Comparison of ENCODE assay signal across 12 mouse cellular contexts in the genomic region with DNA sequence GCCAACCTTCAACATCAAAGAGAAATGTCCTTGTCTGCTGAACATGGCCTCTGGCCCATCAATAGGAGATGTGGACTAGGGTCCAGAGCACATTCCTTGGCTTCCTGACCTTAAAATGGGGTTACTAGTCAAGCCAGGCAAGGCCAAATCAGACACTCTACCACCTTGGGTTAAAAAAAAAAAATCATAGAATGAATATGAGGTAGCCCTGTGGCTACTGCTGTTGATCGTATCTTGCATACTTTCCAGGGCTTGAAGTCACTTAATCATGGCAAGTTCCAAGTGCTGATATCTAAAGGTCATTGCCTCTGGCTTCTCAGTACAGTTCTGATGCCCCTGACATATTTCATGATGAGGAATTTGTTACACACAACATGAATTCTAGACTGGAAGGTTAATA.
"Had no signal": no experiment of that assay in that cellular context is flagged by ENCODE, and none has a peak within 500 bp of the region (broad histone marks: within the 10 kb centered on the region; RNA-seq: fewer than 3 reads in every experiment).

No protein-coding gene starts in this region.

- H3K36me3 ChIP-seq: kidney, embryonic 15.5 days; limb, embryonic 13.5 days; midbrain, embryonic 10.5 days; neural tube, embryonic 13.5 days had no signal

- H3K27ac ChIP-seq: limb, embryonic 13.5 days; liver, embryonic 12.5 days had no signal

- H3K4me2 ChIP-seq: kidney, embryonic 15.5 days; limb, embryonic 13.5 days; liver, embryonic 12.5 days; lung, embryonic 14.5 days; neural tube, embryonic 13.5 days had no signal

- H3K4me3 ChIP-seq: kidney, embryonic 15.5 days; limb, embryonic 13.5 days; liver, embryonic 12.5 days; midbrain, embryonic 10.5 days; neural tube, embryonic 13.5 days had no signal

- H3K9me3 ChIP-seq: kidney, embryonic 15.5 days; limb, embryonic 13.5 days; liver, embryonic 12.5 days; midbrain, embryonic 10.5 days; neural tube, embryonic 13.5 days had no signal

- H3K9ac ChIP-seq: kidney, embryonic 15.5 days; limb, embryonic 13.5 days; liver, embryonic 12.5 days; lung, embryonic 14.5 days; neural tube, embryonic 13.5 days had no signal

- DNase-seq: kidney, postnatal 14 days; left cerebral cortex, postnatal 4 days; midbrain, embryonic 14.5 days; right cerebral cortex, postnatal 4 days; spleen, adult 18-20 months; thymus, postnatal 36 days had no signal

- H3K27me3 ChIP-seq: kidney, embryonic 15.5 days; limb, embryonic 13.5 days; liver, embryonic 12.5 days; neural tube, embryonic 13.5 days had no signal

- ATAC-seq: liver, embryonic 12.5 days had no signal
